Mouse (Mus musculus) cerebellum, adult 18-20 months (tissue): ENCODE measurements at regions not wholly inside any gene's neighbourhood (a gene's known extent, or its start where the extent isn't known, plus 50 kb on each side); places are given as distances from the start of the nearest gene placed in this dataset.

Experiments
- DNase-seq, 2 experiments: peaks; one replicate each; pipeline ENCODE4 v3.0.0; 2021

- no peak for DNase-seq
These were observed 778.0 kb upstream of the Celf2 start for GRCm38 (mm10) chr2:8287403-8287802.

- DNase-seq = no peak
These were observed 766.9 kb upstream of the Celf2 start for GRCm38 (mm10) chr2:8276127-8276773.
